Mouse (Mus musculus): ENCODE data around the gene Vps50.

DNA sequence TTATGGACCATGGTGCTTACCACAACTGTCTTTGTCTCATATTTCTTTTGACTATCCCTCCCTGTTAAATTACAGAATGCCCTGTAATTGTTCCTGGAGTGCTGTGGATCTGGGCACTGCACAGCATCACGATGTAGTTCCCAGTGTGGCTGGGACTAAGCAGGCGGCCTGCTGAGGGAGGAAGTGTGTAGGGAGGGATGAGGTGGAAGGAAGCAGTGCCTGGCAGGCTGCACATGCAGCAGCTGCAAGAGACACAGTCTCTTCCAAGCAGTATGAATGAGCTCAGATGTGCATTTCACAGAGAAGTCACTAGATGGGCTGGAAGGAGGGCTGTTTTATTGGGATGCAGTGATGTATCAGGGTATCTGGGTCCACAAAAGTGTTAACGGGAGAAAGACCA lies 14.4 kb downstream of the Vps50 start:
- TF ChIP-seq GATA1 (IDR thresholded peaks at IDR 0.05; ENCODE audit: borderline replicate concordance, low read length): no peak
- TF ChIP-seq FLI1 (IDR thresholded peaks at IDR 0.05; ENCODE audit: low read length): no peak

All from megakaryocyte, embryonic 14.5 days (primary cell).